Mouse (Mus musculus): ENCODE results near the gene Ldoc1. TPM values are rescaled to one million over a fixed set of nuclear protein-coding genes. Genes with fewer than 3 reads are reported as not detected.

The Ldoc1 gene
- polyA plus RNA-seq (2016; fragmentation: Nextera tagmentation; extraction: Ambion mirVana) = 0.21 and 0.38 TPM in 2 replicates

GRCm38 (mm10) chrX:61709302-61710033 is at the start of gene Ldoc1:
TSS of gene Ldoc1 (plus strand) at chrX:61709497.
- no peaks in the 10 kb centered on the region for H3K36me3 ChIP-seq
- WGBS = 31% methylated on average over 34 of the region's 34 CpGs
- ATAC-seq (ENCODE audit: insufficient number of reproducible peaks, low FRiP score) = no peak
- 0 out of 2 replicates have a peak within 1 kb of the TSS, but pooled peaks have one; percentile 36 for H3K9ac ChIP-seq
- H3K4me2 ChIP-seq = peak within 1 kb of the TSS; percentile 80
- no peak within 1 kb of the TSS for H3K27ac ChIP-seq (ENCODE audit: poor library complexity, severe bottlenecking)
- H3K4me1 ChIP-seq (replicated peaks) = no peaks in the 10 kb centered on the region; the same call in 1 of the 2 replicates
- no peaks in the 10 kb centered on the region for H3K27me3 ChIP-seq (replicated peaks)
- no peaks in the 10 kb centered on the region for H3K9me3 ChIP-seq (replicated peaks)
- peak within 1 kb of the TSS; percentile 46 for H3K4me3 ChIP-seq

DNA sequence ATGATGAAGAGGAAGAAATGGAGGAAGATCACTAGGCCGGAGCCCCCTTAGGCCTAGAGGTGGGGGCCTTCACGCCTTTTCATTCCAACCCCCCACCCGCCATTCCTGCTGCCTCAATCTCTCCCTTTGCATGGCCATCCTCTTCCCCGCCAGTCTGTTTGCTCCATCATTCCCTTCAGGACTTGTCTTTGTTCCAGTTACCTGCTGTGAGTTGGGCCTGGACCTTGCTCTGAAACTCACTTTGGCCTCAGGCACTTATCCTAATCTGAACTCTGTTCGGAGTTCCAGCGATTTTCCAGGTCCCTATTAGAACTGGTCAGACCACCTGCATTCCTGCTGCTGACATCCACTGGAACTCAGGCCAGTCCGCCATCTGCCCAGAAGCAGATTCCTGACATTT is 834 bp downstream of the Ldoc1 start:
- H3K4me1 ChIP-seq (replicated peaks) = no peaks in the 10 kb centered on the region; the same call in 1 of the 2 replicates

DNA sequence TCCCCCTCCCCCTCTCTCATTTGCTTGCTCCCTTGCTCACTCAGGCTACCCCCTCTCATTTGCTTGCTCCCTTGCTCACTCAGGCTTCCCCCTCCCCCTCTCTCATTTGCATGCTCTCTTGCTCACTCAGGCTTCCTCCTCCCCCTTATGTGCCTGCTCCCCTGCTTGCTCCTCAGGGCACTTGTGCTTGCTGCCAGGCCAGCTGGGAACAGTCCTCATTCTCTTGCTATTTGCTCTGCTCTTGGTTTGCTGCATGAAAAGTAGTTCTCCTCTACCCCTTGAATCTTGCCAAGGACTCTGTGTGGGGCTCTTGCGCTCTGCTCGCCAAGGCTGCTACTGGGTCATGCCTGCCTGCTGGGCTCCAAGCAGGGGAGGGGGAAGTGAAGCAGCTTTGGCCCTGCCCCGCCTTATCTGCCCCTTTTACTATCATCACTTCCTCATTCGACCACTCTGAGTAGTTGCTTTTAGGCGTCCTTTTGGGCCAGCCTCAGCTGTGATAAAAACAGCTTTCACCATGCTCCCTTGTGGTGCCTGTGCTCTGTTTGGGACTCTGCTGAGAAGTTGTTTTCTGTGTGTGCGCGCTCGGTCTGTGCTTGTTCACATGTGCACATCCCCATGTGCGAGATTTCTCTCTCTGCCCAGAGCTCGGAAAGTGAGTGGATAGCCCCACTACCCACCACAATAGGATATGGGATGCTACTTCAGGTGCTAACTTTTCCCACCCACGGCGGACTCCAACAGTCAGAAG is 13.2 kb downstream of the Ldoc1 start:
- peak overlapping the region; percentile 71 for H3K4me2 ChIP-seq
- H3K36me3 ChIP-seq = no peaks in the 10 kb centered on the region
- H3K4me1 ChIP-seq (replicated peaks) = no peaks in the 10 kb centered on the region
- H3K27ac ChIP-seq (ENCODE audit: poor library complexity, severe bottlenecking) = no peak overlapping the region
- H3K27me3 ChIP-seq (replicated peaks) = no peaks in the 10 kb centered on the region
- 14% methylated on average over 12 of the region's 12 CpGs for WGBS
- H3K9me3 ChIP-seq (replicated peaks) = no peaks in the 10 kb centered on the region
- ATAC-seq (ENCODE audit: insufficient number of reproducible peaks, low FRiP score) = no peak
- H3K4me3 ChIP-seq = peak overlapping the region; percentile 44
- no peak overlapping the region for H3K9ac ChIP-seq

More for the DNA sequence above, 834 bp downstream of the Ldoc1 start:
- Histone ChIP-seq H3K4me3 (no peak overlapping the region), H3K36me3 (no peaks in the 10 kb centered on the region), H3K9me3 (replicated peaks) (no peaks in the 10 kb centered on the region), H3K4me2 (no peak overlapping the region), H3K9ac (no peak overlapping the region), H3K27me3 (replicated peaks) (no peaks in the 10 kb centered on the region), H3K27ac (ENCODE audit: poor library complexity, severe bottlenecking) (no peak overlapping the region)
- no peak for ATAC-seq (ENCODE audit: insufficient number of reproducible peaks, low FRiP score)
- WGBS = 75% methylated on average over 6 of the region's 7 CpGs

- Histone ChIP-seq H3K4me1 (replicated peaks) (no peaks in the 10 kb centered on the region), H3K27ac (ENCODE audit: poor library complexity, severe bottlenecking) (no peak overlapping the region), H3K4me2 (peak overlapping the region; percentile 71), H3K27me3 (replicated peaks) (no peaks in the 10 kb centered on the region), H3K36me3 (no peaks in the 10 kb centered on the region), H3K9ac (no peak overlapping the region), H3K4me3 (peak overlapping the region; percentile 44), H3K9me3 (replicated peaks) (no peaks in the 10 kb centered on the region)
- WGBS = 30% methylated on average over 9 of the region's 9 CpGs
- ATAC-seq (ENCODE audit: insufficient number of reproducible peaks, low FRiP score) = peak; percentile 59
Observed at GRCm38 (mm10) chrX:61723029-61723980, 14.0 kb downstream of the Ldoc1 start.

DNA sequence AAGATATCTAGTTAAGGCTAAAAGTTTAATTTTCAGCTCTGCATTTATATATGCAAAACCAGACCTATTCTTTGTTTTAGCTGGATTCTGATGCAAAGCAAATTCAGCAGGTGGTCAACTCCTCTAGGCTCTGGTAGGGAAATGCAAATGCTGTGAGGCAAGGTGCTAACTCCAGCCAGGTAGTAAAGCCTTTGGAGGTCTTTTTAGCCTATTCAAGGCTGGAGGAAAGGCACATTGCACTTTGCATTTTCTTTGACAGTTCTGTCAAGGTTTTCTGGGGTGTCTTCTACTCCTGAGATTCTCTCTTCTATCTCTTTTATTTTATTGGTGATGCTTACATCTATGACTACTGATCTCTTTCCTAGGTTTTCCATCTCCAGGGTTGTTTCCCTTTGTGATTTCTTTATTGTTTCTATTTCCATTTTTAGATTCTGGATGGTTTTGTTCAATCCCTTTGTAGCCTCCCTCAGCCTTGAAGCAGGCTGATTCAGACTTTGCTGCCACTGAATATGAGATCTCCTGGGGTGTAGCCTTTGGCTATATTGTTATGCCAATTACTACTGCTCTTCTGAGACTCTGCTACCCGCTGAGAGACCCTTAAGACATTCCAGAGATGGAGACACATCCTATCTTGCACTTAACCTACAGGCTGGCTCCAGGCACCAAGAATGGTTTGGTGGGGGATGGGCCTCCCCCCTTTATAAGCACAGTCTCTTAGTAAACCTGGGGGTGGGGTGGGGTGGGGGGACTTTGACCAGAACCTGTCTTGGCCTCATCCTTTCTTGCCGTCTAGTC is 18.4 kb downstream of the Ldoc1 start:
- H3K27ac ChIP-seq (ENCODE audit: poor library complexity, severe bottlenecking) = no peak overlapping the region
- 47% methylated on average over 2 of the region's 2 CpGs for WGBS
- H3K36me3 ChIP-seq = no peaks in the 10 kb centered on the region
- no peak overlapping the region for H3K9ac ChIP-seq
- H3K4me3 ChIP-seq = no peak overlapping the region
- H3K27me3 ChIP-seq (replicated peaks) = no peaks in the 10 kb centered on the region
- no peak overlapping the region for H3K4me2 ChIP-seq
- H3K4me1 ChIP-seq (replicated peaks) = no peaks in the 10 kb centered on the region
- no peak for ATAC-seq (ENCODE audit: insufficient number of reproducible peaks, low FRiP score)
- no peaks in the 10 kb centered on the region for H3K9me3 ChIP-seq (replicated peaks)
